Mouse (Mus musculus): ENCODE measurements around the gene 1700012B07Rik.

GRCm38 (mm10) chr11:109875525-109875802, 47.6 kb upstream of the 1700012B07Rik start:
- TF ChIP-seq CTCF (IDR thresholded peaks at IDR 0.05; ENCODE audit: low read depth) (no peak), EP300 (optimal IDR thresholded peaks at IDR 0.05) (no peak)
